Mouse (Mus musculus) lung, postnatal 0 days (tissue): ENCODE results near the gene Tnnt2.

ENCODE experiments used
- CTCF ChIP-seq: IDR thresholded peaks from 2 replicates; pipeline ENCODE4 v1.5.1; 2016; ENCODE audit warnings: antibody characterized with exemption, mild to moderate bottlenecking
- EP300 ChIP-seq: IDR thresholded peaks from 2 replicates; pipeline ENCODE4 v1.6.1; 2016; ENCODE audit warnings: antibody characterized with exemption, mild to moderate bottlenecking, control low read depth

DNA sequence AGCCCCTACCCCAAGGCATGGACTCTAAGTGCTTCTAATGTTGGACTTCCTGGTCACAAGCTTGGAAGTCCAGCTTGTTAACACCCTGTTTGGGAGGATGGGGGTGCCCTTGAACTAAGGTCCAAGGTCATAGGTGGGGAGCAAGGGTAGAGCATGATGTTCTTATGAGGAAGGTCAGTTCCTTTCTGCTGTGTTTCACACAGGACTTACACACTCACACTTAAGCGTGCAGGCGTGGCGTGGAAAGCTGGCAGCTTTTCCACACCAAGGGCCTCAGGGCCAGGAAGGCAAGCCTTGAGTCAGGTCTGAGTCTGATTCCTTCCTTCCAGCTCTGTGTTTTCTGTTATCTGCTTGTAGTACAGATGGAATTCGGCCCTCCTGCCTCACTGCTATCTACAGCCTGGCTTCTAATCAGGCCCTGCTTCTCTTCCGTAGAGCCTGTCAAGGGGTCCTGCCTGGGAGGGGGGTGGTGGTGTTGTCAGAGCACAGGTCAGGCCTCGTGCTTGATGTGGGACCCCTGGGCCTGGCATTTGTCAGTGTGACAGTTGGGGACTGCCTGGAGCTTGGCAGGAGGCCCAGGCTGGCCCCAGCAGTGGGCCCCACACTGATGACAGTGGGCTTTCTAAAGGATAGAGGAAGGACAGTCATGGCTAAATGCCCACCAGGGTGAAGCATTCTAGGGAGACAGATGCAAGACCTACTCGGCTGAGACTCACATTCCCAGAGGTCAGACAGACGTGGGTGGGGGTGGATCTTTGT is 35.8 kb upstream of the Tnnt2 start:
- TF ChIP-seq CTCF (no peak), EP300 (no peak)
